Mouse (Mus musculus) embryonic facial prominence, embryonic 13.5 days (tissue): ENCODE data around the gene Tmeff2. TPM values are rescaled to one million over a fixed set of nuclear protein-coding genes. Genes with fewer than 3 reads are reported as not detected.

Experiments
- ATAC-seq: fragments of 200-750 bp; cut with Nextera tagmentation; 2 replicates; pipeline ENCODE4 v1.8.0; 2017; ENCODE audit warnings: low read depth; ENCODE audit not compliant: insufficient number of reproducible peaks, insufficient read depth, low FRiP score, low TSS enrichment
- H3K27ac ChIP-seq: fragments of 300-500 bp; sonication (generic); 2 replicates; pipeline ENCODE4 v1.5.1; 2015; ENCODE audit warnings: moderate library complexity, mild to moderate bottlenecking, inconsistent platforms
- H3K27me3 ChIP-seq: fragments of 300-500 bp; sonication (generic); 2 replicates; pipeline ENCODE4 v1.6.1; 2015; ENCODE audit warnings: mild to moderate bottlenecking, inconsistent platforms
- H3K36me3 ChIP-seq: fragments of 300-500 bp; sonication (generic); 2 replicates; pipeline ENCODE4 v1.6.1; 2015; ENCODE audit warnings: mild to moderate bottlenecking, inconsistent platforms
- H3K4me1 ChIP-seq: fragments of 300-500 bp; sonication (generic); 2 replicates; pipeline ENCODE4 v1.6.1; 2015; ENCODE audit warnings: inconsistent platforms
- H3K4me2 ChIP-seq: fragments of 300-500 bp; sonication (generic); 2 replicates; pipeline ENCODE4 v1.6.1; 2015; ENCODE audit warnings: moderate library complexity, mild to moderate bottlenecking, inconsistent platforms
- H3K4me3 ChIP-seq: fragments of 300-500 bp; sonication (generic); 2 replicates; pipeline ENCODE4 v1.5.1; 2015; ENCODE audit warnings: mild to moderate bottlenecking, inconsistent platforms
- H3K9ac ChIP-seq: fragments of 300-500 bp; sonication (generic); 2 replicates; pipeline ENCODE4 v1.6.1; 2015; ENCODE audit warnings: mild to moderate bottlenecking, inconsistent platforms
- H3K9me3 ChIP-seq: fragments of 300-500 bp; sonication (generic); 2 replicates; pipeline ENCODE4 v1.6.1; 2016; ENCODE audit warnings: inconsistent platforms
- WGBS: fragments of 180-500 bp; shearing (Covaris S2); methylation state at CpG from one replicate; pipeline ENCODE4 v1.1.7; 2015; ENCODE audit warnings: mixed read lengths; 5-methylcytosine and 5-hydroxymethylcytosine counted together
- polyA plus RNA-seq: library from polyadenylated mRNA; unstranded; fragments of >200 nt; fragmentation: Nextera tagmentation; extraction: Ambion mirVana; gene quantifications from 2 replicates; pipeline ENCODE4 v1.2.1, GENCODE M21; 2015

The Tmeff2 gene
- polyA plus RNA-seq, 1 experiment from 2014 or later, result 6.2 TPM

DNA sequence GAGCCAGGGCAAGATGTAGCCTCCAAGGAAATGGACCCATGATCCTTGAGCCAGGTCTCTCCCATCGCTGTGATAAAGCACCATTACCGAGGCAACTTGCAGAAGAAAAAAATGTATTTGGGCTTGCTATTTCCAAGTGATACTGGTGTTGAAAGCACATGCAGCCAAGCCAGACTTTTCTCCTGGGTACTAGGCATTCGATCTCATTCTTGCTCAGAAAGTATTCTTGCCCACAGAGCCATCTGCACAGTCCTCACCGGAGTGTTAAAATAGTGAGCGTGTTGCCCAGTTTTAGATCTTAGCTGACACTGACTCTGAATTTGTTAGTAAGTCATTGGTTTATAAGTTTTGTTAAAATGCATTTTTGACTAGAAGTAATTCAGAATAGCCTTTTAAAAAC lies 215.3 kb downstream of the Tmeff2 start:
- Histone ChIP-seq H3K4me3 (no peak overlapping the region), H3K36me3 (no peaks in the 10 kb centered on the region), H3K9me3 (no peaks in the 10 kb centered on the region), H3K27ac (no peak overlapping the region), H3K4me2 (no peak overlapping the region), H3K9ac (no peak overlapping the region), H3K27me3 (no peaks in the 10 kb centered on the region), H3K4me1 (no peaks in the 10 kb centered on the region)
- no peak for ATAC-seq
- 87% methylated on average over 5 of the region's 5 CpGs for WGBS

DNA sequence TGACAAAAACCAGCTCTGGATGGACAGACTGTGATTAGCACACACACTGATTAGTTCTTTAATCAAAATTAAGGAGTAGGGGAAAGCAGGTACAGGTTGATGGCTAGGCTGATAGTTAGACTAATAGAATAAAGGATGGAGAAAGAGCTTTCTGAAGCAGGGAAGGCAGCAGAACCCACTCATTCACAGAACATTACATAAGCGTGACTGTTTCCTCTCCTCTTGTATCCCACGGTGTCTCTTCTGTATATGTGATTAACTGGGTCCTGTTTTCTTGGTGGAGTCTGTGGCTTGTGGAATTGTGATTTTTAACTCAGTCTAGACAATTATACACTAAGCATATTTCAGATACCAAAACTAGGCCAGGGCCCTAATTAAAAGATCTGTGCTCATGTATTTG lies 217.4 kb downstream of the Tmeff2 start:
- H3K9me3 ChIP-seq, result no peaks in the 10 kb centered on the region
- ATAC-seq, result no peak
- WGBS, result 81% methylated on average over 2 of the region's 2 CpGs
- H3K27ac ChIP-seq, result no peak overlapping the region
- no peak overlapping the region for H3K9ac ChIP-seq
- H3K27me3 ChIP-seq, result no peaks in the 10 kb centered on the region
- no peak overlapping the region for H3K4me2 ChIP-seq
- H3K36me3 ChIP-seq, result no peaks in the 10 kb centered on the region
- H3K4me1 ChIP-seq, result no peaks in the 10 kb centered on the region
- no peak overlapping the region for H3K4me3 ChIP-seq

DNA sequence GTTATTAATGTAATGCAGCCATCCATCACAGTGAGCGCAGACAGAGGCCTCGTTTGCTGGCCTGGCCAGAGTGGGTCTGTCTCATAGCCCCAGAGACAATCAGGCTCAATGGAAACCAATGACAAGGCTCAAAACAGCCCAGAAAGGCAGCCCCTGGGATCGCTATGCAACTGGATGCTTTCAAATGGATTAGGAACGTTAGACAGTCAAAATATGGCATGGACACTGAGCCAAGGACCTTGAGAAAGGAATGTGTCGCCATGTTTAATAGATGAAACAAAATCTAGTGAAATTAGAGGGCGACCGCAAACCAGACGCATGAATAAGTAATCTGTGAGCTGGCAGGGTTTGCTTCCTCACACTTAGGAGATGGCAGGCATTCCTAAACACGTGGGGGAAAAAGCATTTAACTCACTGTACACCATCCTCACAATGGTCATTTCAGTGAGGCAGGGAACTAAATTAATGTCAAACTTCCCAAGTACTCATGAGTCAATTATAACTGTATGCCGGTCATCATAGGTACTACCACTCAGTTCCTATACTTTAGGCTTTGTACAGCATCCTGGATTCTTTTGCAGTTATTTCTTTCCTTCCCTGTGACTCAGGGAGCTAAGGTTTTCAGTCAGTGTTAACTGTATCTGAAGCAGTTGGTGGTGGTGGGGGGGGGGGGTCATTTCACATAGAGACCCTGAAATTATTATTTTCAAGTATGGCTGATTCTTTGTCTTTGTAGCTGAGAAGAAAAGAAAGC lies 225.4 kb downstream of the Tmeff2 start:
- Histone ChIP-seq H3K9me3 (no peaks in the 10 kb centered on the region), H3K27me3 (no peaks in the 10 kb centered on the region), H3K4me2 (no peak overlapping the region), H3K9ac (no peak overlapping the region), H3K4me3 (no peak overlapping the region), H3K27ac (no peak overlapping the region), H3K4me1 (no peaks in the 10 kb centered on the region), H3K36me3 (no peaks in the 10 kb centered on the region)
- WGBS, result 58% methylated on average over 10 of the region's 10 CpGs
- ATAC-seq, result no peak

DNA sequence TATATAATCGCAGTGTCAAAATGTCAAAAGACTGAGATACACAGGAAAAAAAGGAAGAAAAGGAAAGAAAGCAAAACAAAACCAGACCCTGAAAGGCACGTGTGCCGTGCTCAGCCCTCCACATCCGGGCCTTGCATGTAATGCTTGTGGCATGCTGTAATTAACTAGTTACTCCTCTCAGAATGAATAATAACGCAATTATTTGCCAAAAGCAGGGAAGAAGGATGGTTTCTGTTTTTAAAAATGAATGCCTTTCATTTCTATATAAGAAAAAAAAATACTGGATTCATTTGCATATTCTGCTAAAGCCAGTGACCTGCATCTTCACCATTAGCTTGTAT lies 225.9 kb downstream of the Tmeff2 start:
- WGBS, result 40% methylated on average over 5 of the region's 5 CpGs
- no peaks in the 10 kb centered on the region for H3K4me1 ChIP-seq
- H3K9me3 ChIP-seq, result no peaks in the 10 kb centered on the region
- no peak overlapping the region for H3K27ac ChIP-seq
- H3K36me3 ChIP-seq, result no peaks in the 10 kb centered on the region
- no peak overlapping the region for H3K9ac ChIP-seq
- H3K27me3 ChIP-seq, result no peaks in the 10 kb centered on the region
- no peak for ATAC-seq
- no peak overlapping the region for H3K4me2 ChIP-seq
- H3K4me3 ChIP-seq, result no peak overlapping the region

DNA sequence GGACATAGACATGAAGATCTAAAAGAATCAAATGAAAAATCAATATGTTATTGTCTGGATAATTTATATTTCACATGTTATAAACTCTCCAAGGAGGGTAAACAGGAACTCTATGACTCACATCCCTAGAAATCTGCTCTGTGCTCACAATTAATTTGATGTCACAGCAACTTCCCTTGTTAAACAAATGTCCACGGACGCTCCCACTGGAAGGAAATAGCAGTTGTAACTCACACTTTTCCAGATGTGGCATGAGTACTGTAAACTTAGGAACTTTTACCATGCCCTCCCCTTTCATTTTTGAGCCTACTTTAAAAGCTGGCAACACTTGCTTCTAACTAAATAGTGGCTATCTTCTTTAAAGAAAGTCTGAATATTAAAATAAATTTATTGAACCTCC lies 236.3 kb downstream of the Tmeff2 start:
- Histone ChIP-seq H3K36me3 (no peaks in the 10 kb centered on the region), H3K4me3 (no peak overlapping the region), H3K27me3 (no peaks in the 10 kb centered on the region), H3K27ac (no peak overlapping the region), H3K9ac (no peak overlapping the region), H3K4me1 (no peaks in the 10 kb centered on the region), H3K9me3 (no peaks in the 10 kb centered on the region), H3K4me2 (no peak overlapping the region)
- WGBS, result 40% methylated on average over 2 of the region's 2 CpGs
- no peak for ATAC-seq

DNA sequence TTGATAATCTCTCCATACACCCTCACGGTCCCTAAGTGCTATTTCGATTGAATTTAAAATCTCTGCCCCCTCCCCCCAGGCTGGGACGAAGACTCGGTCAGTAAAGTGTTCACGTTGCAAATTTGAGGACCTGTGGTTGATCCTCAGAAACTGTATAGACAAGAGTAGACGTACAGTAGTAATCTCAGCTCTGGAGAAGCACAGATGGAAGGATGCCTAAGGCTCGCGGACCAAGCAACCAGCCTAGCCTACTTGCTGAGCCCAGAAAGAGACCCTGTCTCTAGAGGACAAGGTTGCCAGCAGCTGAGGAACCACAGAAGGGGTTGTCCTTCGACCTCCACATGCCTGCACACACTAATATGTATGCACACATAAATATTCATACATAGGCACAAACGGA lies 239.2 kb downstream of the Tmeff2 start:
- H3K4me3 ChIP-seq, result no peak overlapping the region
- H3K27ac ChIP-seq, result no peak overlapping the region
- H3K4me1 ChIP-seq, result no peaks in the 10 kb centered on the region
- 84% methylated on average over 10 of the region's 10 CpGs for WGBS
- ATAC-seq, result no peak
- H3K9me3 ChIP-seq, result no peaks in the 10 kb centered on the region
- no peak overlapping the region for H3K4me2 ChIP-seq
- no peaks in the 10 kb centered on the region for H3K36me3 ChIP-seq
- H3K27me3 ChIP-seq, result no peaks in the 10 kb centered on the region
- no peak overlapping the region for H3K9ac ChIP-seq

DNA sequence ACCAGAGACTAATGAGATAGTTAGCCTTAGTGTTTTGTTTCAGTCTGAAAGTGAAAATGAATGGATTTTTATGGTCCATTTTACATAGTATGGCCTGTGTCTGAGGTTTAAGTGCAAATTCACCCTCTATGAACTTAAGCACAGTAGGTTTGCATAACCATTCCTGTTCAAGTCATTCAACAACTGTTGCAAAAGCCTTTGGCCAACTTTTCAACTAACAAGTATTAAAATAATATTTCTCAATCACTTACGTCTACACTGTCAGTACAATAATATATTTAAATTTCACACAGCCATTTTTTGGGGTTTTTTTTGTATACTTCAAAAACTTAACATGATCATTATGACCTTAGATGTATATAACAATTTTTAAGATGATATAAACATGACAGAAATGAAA lies 240.9 kb downstream of the Tmeff2 start:
- H3K4me3 ChIP-seq, result no peak overlapping the region
- no peaks in the 10 kb centered on the region for H3K27me3 ChIP-seq
- no peak overlapping the region for H3K27ac ChIP-seq
- H3K4me1 ChIP-seq, result no peaks in the 10 kb centered on the region
- no peaks in the 10 kb centered on the region for H3K9me3 ChIP-seq
- 90% methylated on average over 1 of the region's 1 CpGs for WGBS
- H3K9ac ChIP-seq, result no peak overlapping the region
- H3K4me2 ChIP-seq, result no peak overlapping the region
- no peaks in the 10 kb centered on the region for H3K36me3 ChIP-seq
- no peak for ATAC-seq

DNA sequence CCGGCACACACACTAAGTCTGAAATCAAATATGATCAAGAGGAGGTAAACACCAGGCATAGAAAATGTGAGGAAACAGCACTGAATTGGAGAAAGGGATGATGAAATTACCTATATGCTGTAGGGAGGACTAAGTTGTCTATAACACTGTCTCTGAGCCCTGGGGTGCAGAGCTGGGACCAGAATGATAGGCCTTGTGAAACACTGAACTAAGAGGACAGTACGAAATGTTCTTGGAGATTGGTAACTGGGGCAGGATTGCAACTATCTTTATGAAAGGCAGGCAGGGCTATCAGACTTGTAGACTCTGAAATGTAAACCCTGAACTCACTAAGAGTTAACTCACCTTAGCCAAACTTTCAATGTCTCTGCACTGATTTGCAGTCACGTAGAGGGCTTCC lies 242.3 kb downstream of the Tmeff2 start:
- H3K27me3 ChIP-seq, result no peaks in the 10 kb centered on the region
- no peaks in the 10 kb centered on the region for H3K36me3 ChIP-seq
- no peaks in the 10 kb centered on the region for H3K9me3 ChIP-seq
- no peak overlapping the region for H3K27ac ChIP-seq
- no peak for ATAC-seq
- no peak overlapping the region for H3K9ac ChIP-seq
- H3K4me2 ChIP-seq, result no peak overlapping the region
- WGBS, result 68% methylated on average over 3 of the region's 3 CpGs
- H3K4me1 ChIP-seq, result no peaks in the 10 kb centered on the region
- no peak overlapping the region for H3K4me3 ChIP-seq

DNA sequence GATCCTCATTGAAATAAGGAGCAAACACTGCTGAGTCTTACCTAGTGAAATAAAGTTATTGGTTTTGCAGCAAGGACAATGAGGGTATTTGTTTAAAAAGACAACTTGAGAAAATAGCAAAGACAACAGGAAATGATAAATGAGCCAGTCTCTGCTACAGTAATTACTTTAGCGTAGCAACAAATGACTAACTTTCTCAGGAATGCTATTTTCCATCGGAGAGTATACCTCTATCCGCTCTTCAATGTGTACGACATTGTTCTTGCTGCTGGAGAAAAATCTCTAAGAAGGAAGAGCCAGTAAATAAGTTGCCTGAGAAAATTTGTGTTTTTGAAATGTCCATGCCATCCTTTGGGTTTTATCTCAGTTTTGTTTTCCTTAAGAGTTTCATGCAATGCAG lies 245.2 kb downstream of the Tmeff2 start:
- Histone ChIP-seq H3K4me1 (no peaks in the 10 kb centered on the region), H3K27me3 (no peaks in the 10 kb centered on the region), H3K4me2 (no peak overlapping the region), H3K36me3 (no peaks in the 10 kb centered on the region), H3K4me3 (no peak overlapping the region), H3K9ac (no peak overlapping the region), H3K27ac (no peak overlapping the region), H3K9me3 (no peaks in the 10 kb centered on the region)
- WGBS, result 67% methylated on average over 4 of the region's 4 CpGs
- ATAC-seq, result no peak

DNA sequence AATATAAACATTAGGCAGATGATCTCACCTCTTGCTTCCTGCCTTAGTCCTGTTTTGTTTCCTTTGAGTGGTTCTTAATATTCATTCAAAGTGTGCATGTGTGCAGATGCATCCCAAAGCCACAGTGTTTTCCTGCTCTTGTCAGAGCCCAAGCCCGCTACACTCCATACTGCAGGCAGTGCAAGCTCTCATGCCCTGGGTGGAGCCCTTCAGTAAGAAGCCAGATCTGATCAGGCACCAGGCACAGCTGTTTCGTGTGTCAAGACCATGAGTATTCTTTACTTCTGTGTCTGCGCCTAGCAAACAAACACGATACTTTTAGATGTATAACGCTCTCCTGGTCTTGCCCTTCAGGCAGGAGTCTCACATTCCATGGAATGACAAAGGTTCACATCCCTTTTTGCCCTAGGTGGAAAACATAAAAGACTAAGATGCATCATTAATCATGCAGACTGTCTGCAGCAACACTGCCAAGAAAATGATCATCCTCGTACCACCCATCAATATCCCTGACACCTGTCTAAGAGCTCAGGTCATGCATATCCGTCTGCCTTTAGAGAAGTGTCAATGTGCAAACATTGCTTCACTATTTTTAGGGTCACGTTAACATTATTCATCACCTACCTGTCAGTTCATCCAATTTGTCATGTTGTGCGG lies 248.2 kb downstream of the Tmeff2 start:
- no peaks in the 10 kb centered on the region for H3K27me3 ChIP-seq
- H3K4me2 ChIP-seq, result no peak overlapping the region
- H3K4me1 ChIP-seq, result no peaks in the 10 kb centered on the region
- no peak overlapping the region for H3K9ac ChIP-seq
- 60% methylated on average over 9 of the region's 9 CpGs for WGBS
- no peak overlapping the region for H3K27ac ChIP-seq
- H3K4me3 ChIP-seq, result no peak overlapping the region
- ATAC-seq, result no peak
- H3K36me3 ChIP-seq, result no peaks in the 10 kb centered on the region
- no peaks in the 10 kb centered on the region for H3K9me3 ChIP-seq

DNA sequence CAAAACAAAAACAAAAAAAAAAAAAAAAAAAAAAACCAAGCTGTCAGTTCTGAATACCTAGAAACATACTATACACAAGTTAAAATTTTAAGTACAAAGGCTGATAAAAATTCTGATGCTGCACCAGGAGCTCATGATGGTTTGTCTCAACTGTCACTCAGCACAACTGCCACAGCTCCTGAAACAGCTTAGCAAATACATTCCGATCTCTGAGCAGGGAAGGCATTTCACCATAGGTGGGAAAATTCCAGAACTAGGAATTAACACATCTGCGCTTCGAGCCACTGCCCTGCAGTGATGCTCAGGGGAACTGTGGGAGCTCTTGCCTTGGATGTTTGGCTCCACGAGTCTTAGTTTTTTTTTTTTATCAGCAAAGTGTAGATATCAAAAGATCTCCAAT lies 249.0 kb downstream of the Tmeff2 start:
- H3K9ac ChIP-seq, result no peak overlapping the region
- no peak overlapping the region for H3K27ac ChIP-seq
- no peak for ATAC-seq
- no peak overlapping the region for H3K4me3 ChIP-seq
- no peaks in the 10 kb centered on the region for H3K9me3 ChIP-seq
- 62% methylated on average over 4 of the region's 4 CpGs for WGBS
- H3K36me3 ChIP-seq, result no peaks in the 10 kb centered on the region
- H3K4me2 ChIP-seq, result no peak overlapping the region
- H3K27me3 ChIP-seq, result no peaks in the 10 kb centered on the region
- H3K4me1 ChIP-seq, result no peaks in the 10 kb centered on the region

DNA sequence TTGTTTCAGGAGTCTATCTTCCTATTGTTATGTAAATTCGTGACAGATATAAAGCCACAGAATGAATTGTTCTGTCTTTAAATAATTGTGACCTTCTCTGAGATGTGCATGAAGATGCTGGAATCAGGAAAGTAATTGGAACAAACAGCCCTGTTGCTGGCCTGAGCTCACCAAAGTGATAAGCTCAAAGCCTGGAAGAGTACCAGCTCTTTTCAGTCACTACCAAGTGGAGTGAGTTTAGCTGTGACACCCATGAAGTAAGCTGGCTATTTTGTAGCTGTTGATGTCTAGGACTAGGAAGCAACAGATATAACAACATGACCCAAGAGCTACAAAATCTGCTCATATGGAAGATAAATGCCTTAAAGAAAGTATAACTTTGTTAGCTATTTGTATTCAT lies 249.4 kb downstream of the Tmeff2 start:
- no peak overlapping the region for H3K9ac ChIP-seq
- H3K27ac ChIP-seq, result no peak overlapping the region
- 89% methylated on average over 1 of the region's 1 CpGs for WGBS
- no peak overlapping the region for H3K4me2 ChIP-seq
- H3K4me1 ChIP-seq, result no peaks in the 10 kb centered on the region
- no peaks in the 10 kb centered on the region for H3K27me3 ChIP-seq
- no peaks in the 10 kb centered on the region for H3K36me3 ChIP-seq
- ATAC-seq, result no peak
- H3K4me3 ChIP-seq, result no peak overlapping the region
- no peaks in the 10 kb centered on the region for H3K9me3 ChIP-seq
